Mouse (Mus musculus) limb, embryonic 14.5 days (tissue): ENCODE measurements around the gene Aldoart1. TPM values are rescaled to one million over a fixed set of nuclear protein-coding genes. Genes with fewer than 3 reads are reported as not detected.

Experiments
- ATAC-seq: fragments of 200-750 bp; cut with Nextera tagmentation; 2 replicates; pipeline ENCODE4 v1.8.0; 2017; ENCODE audit warnings: low read depth, moderate number of reproducible peaks, moderate TSS enrichment; ENCODE audit not compliant: low FRiP score
- DNase-seq: peaks from one replicate; pipeline ENCODE4 v3.0.0-alpha.2; 2015; ENCODE audit warnings: low spot score
- H3K27ac ChIP-seq: fragments of 300-500 bp; sonication (generic); replicated peaks from 2 replicates; pipeline ENCODE4 v1.5.1; 2014; ENCODE audit warnings: low read depth, mild to moderate bottlenecking, low read length, moderate library complexity, mixed read lengths
- H3K27me3 ChIP-seq: fragments of 300-500 bp; sonication (generic); 2 replicates; pipeline ENCODE4 v1.6.1; 2014; ENCODE audit warnings: low read length, mixed read lengths; ENCODE audit not compliant: control insufficient read depth, insufficient read depth
- H3K36me3 ChIP-seq: fragments of 300-500 bp; sonication (generic); 2 replicates; pipeline ENCODE4 v1.6.1; 2014; ENCODE audit warnings: mild to moderate bottlenecking, low read length, moderate library complexity, mixed read lengths; ENCODE audit not compliant: control insufficient read depth, insufficient read depth
- H3K4me1 ChIP-seq: fragments of 300-500 bp; sonication (generic); 2 replicates; pipeline ENCODE4 v1.6.1; 2014; ENCODE audit warnings: antibody characterized with exemption, low read length, mixed read lengths; ENCODE audit not compliant: control insufficient read depth, insufficient read depth
- H3K4me2 ChIP-seq: fragments of 300-500 bp; sonication (generic); replicated peaks from 2 replicates; pipeline ENCODE4 v1.6.1; 2014; ENCODE audit warnings: low read depth, mild to moderate bottlenecking, low read length, moderate library complexity; ENCODE audit not compliant: severe bottlenecking
- H3K4me3 ChIP-seq: fragments of 300-500 bp; sonication (generic); replicated peaks from 2 replicates; pipeline ENCODE4 v1.5.1; 2014; ENCODE audit warnings: low read length
- H3K9ac ChIP-seq: fragments of 300-500 bp; sonication (generic); 2 replicates; pipeline ENCODE4 v1.6.1; 2014; ENCODE audit warnings: mild to moderate bottlenecking, low read depth, low read length, moderate library complexity; ENCODE audit not compliant: severe bottlenecking
- H3K9me3 ChIP-seq: fragments of 300-500 bp; sonication (generic); 2 replicates; pipeline ENCODE4 v1.6.1; 2016; ENCODE audit warnings: low read length; ENCODE audit not compliant: control insufficient read depth
- POLR2A ChIP-seq: fragments of 200-500 bp; IDR thresholded peaks from 2 replicates; pipeline ENCODE4 v1.8.0; 2012; ENCODE audit warnings: inconsistent platforms, mild to moderate bottlenecking, moderate library complexity, borderline replicate concordance; ENCODE audit not compliant: insufficient read depth, insufficient read length; ENCODE audit errors: extremely low read depth
- WGBS: fragments of 180-500 bp; shearing (Covaris S2); extraction: QIAGEN DNeasy Blood & Tissue Kit; methylation state at CpG from one replicate; pipeline ENCODE4 v1.1.7; 2014; 5-methylcytosine and 5-hydroxymethylcytosine counted together
- polyA plus RNA-seq, 2 experiments: library from polyadenylated mRNA; depleted of rRNA in 1 of 2; stranded (reverse) in 1 of 2; unstranded in 1 of 2; fragments of >200 nt; fragmentation: Nextera tagmentation in 1 of 2; extraction: Ambion mirVana in 1 of 2; gene quantifications; 2 replicates each; pipeline versions ENCODE4 v1.2.1 to v1.2.3; 2012 to 2014

Aldoart1 gene
- polyA plus RNA-seq (2012; rRNA removed) (not detected in 2 replicates), polyA plus RNA-seq (2014; fragmentation: Nextera tagmentation; extraction: Ambion mirVana) (not detected in 2 replicates)

DNA sequence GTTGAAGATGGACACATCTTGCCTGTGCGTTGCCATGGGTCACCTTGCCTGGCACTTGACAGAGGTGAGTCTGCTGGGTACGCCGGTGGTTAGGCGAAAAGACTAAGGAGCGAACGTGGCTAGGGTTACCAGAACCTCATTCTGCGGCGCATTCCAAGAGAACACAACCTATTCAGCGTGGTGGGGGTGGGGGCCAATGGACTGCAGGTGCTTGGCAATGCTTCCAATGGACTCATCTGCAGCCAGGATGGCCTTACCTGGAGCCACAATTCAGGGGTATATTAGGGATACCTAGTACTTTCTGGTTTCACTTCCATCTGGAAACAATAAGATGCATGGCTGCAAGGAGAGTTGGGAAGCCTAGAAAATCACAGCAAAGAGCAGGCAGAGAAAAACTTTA lies at the start of gene Aldoart1:
Aldoart1 (minus strand) TSS at position 101 of the 400 bp plus-strand sequence.
- Histone ChIP-seq H3K4me1 (no peaks in the 10 kb centered on the region), H3K36me3 (no peaks in the 10 kb centered on the region), H3K9ac (no peak within 1 kb of the TSS), H3K9me3 (no peaks in the 10 kb centered on the region), H3K4me3 (no peak within 1 kb of the TSS), H3K27ac (no peak within 1 kb of the TSS), H3K27me3 (no peaks in the 10 kb centered on the region), H3K4me2 (no peak within 1 kb of the TSS)
- WGBS, result 97% methylated on average over 9 of the region's 9 CpGs
- no peak for ATAC-seq
- TF ChIP-seq POLR2A, result no peak
- DNase-seq, result no peak

- no peaks in the 10 kb centered on the region for H3K9me3 ChIP-seq
- no peaks in the 10 kb centered on the region for H3K4me1 ChIP-seq
- no peak for TF ChIP-seq POLR2A
- no peak overlapping the region for H3K27ac ChIP-seq
- WGBS, result 56% methylated on average over 1 of the region's 1 CpGs
- H3K4me3 ChIP-seq, result no peak overlapping the region
- ATAC-seq, result no peak
- no peaks in the 10 kb centered on the region for H3K36me3 ChIP-seq
- H3K4me2 ChIP-seq, result no peak overlapping the region
- no peaks in the 10 kb centered on the region for H3K27me3 ChIP-seq
- H3K9ac ChIP-seq, result no peak overlapping the region
- no peak for DNase-seq
Observed at GRCm38 (mm10) chr4:72901566-72901965, 49.1 kb upstream of the Aldoart1 start.

- no peak overlapping the region for H3K9ac ChIP-seq
- no peaks in the 10 kb centered on the region for H3K4me1 ChIP-seq
- TF ChIP-seq POLR2A, result no peak
- 41% methylated on average over 2 of the region's 2 CpGs for WGBS
- H3K4me2 ChIP-seq, result no peak overlapping the region
- ATAC-seq (no peak), DNase-seq (no peak)
- no peaks in the 10 kb centered on the region for H3K36me3 ChIP-seq
- H3K27me3 ChIP-seq, result no peaks in the 10 kb centered on the region
- H3K4me3 ChIP-seq, result no peak overlapping the region
- H3K27ac ChIP-seq, result no peak overlapping the region
- no peaks in the 10 kb centered on the region for H3K9me3 ChIP-seq
Observed at GRCm38 (mm10) chr4:72865371-72866075, 13.1 kb upstream of the Aldoart1 start.

DNA sequence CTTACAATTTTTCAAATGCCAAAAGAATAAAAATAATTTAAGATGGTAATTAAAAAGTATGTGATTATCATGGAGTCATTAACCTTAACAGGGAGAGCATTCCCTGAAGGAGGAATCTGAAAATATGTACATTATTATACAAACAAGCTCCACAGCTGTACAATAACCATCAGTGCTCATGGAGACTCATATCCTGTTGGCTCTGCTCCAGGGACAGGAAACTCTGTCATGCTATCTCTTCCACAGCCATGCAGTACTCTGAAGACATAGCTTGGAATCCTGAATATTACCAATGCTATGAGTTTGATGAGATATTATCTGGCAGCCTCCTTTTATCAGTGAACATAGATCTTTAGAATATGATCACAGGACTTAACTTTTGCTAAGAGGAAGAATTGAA lies 8.2 kb downstream of the Aldoart1 start:
- DNase-seq (peak; percentile 7), ATAC-seq (no peak)
- Histone ChIP-seq H3K27ac (no peak overlapping the region), H3K36me3 (no peaks in the 10 kb centered on the region), H3K27me3 (no peaks in the 10 kb centered on the region), H3K4me1 (no peaks in the 10 kb centered on the region), H3K4me2 (no peak overlapping the region), H3K4me3 (no peak overlapping the region), H3K9me3 (no peaks in the 10 kb centered on the region), H3K9ac (no peak overlapping the region)
- no peak for TF ChIP-seq POLR2A

- Histone ChIP-seq H3K27me3 (no peaks in the 10 kb centered on the region), H3K4me3 (no peak overlapping the region), H3K27ac (no peak overlapping the region), H3K9me3 (no peaks in the 10 kb centered on the region), H3K36me3 (no peaks in the 10 kb centered on the region), H3K9ac (no peak overlapping the region), H3K4me2 (no peak overlapping the region), H3K4me1 (no peaks in the 10 kb centered on the region)
- ATAC-seq (no peak), DNase-seq (no peak)
- TF ChIP-seq POLR2A, result no peak
Observed at GRCm38 (mm10) chr4:72843025-72843424, 9.4 kb downstream of the Aldoart1 start.
